Mouse (Mus musculus) left cerebral cortex, adult 9 months (tissue): ENCODE data around the gene Ccno.
"Not testable (repeated sequence)": the region's sequence is repeated elsewhere in the genome, so short reads cannot be mapped to it uniquely, and the experiment has no call there.

ENCODE experiments used
- DNase-seq, 2 experiments: peaks; one replicate each; pipeline ENCODE4 v3.0.0; 2022; ENCODE audit warnings: low spot score in 2 of 2

Gene Ccno

DNA sequence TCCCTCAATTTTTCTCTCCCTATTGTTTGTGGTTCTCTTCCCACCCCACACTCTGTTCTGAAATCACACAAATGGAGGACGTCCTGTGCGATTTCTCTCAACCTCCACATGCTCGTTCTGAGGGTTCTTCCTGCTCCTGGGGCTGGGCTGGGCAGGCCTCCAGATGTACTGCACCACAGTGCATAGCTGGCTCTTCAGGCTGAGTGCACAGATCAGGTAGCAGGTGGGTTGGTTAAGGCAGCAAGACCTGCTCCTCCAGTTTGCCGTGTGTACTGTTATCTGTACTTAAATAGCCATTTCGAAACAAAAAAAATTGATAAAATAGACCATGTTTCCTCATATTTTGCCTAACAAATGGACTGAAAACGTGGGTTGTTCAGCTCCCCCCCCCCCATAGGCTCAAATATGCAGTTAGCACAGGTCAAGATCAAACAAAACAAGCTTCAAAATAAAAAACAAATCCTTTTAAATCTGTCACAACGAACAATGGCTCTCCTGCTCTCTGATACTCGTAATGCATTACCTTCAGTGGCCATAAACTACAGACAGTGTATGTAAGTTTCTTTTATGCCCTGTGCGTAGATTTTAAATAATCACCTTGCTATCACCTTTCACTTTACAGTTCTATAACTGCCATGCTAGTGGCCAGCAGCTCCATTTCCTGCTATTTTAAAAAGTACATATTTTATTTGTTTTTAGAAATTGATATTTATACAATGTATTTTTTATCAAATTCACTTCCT lies 13.1 kb downstream of the Ccno start:
- no peak for DNase-seq

DNA sequence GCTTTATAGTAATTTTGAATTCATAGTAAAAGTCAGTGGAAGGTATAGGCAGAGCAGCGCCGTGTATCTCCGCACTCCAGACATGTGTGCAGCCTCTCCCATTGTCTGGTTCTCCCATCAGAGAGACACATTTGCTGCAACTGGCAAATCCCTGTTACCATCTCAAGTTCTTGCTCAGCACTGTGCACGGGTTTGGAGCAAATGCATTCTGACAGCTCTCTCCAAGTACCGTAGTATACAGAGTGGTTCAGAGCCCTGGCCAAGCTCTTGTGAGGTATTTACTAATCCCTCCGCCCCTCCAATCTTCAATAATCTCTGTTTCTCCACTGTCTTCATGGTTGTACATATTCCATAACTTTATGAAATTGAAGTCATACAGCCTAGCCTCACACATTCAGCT lies 25.1 kb downstream of the Ccno start:
- DNase-seq: no peak

DNA sequence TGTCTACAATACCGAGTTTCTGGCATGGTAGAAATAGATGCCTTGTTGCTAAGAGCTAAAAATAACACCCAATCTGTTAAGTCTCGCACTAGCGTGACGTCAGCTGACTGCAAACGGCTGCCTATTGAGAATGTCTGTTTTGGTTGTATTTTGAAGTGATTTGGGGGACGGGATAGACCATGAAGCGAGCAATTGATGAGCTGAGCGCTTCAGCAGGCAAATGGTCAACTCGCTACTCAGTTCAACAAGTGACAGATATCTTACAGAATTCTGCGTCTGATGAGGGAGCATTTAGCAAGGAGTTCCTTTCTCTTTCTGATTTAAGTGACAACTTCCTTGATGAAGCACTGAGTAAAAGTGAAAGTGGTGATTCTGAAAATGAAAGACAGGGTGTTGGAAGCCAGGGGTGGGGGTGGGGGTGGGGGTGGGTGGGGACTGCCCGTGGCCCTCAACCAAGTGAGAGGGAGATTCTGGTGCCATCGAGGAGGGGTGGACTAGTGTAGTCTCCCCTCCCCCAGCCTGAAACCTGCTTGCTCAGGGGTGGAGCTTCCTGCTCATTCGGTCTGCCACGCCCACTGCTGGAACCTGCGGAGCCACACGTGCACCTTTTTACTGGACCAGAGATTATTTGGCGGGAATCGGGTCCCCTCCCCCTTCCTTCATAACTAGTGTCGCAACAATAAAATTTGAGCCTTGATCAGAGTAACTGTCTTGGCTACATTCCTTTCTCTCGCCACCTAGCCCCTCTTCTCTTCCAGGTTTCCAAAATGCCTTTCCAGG lies 25.8 kb downstream of the Ccno start:
- DNase-seq: not testable (repeated sequence)

DNA sequence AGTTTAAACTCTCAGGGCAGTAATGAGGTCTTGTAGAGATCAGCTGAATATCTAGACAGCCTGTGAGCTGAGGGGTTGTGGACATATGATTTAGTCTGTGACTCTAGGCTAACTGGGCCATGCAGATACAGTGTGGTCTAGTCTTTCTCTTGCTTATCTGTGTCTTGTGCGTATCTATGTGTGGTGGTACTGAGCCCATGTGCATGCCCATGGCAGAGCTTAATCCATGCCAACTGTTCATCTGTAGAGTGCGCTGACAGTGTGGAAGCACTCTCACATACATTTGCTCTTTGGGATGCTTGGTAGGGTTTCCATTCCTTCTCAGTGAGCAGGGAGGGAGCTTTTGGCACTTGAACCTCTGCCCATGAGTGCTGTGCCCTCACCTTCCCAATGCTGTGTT lies 33.9 kb downstream of the Ccno start:
- no peak for DNase-seq

DNA sequence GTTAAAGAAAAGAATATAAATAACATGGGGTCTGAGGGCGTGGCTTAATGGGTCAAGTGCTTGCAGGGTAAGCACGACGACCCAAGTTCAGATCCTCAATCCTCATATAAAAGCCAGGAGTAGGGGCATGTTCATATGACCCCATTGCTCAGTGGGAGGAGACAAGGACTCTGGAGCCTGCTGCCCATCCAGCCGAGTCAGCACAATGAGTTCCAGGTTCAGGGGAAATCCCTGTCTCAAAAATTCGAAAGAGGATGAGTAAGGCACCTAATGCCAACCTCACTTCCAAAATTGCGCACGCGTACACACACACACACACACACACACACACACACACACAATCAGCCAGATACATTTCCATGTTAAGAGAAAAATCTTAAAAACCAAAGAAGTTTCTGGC lies 34.9 kb downstream of the Ccno start:
- DNase-seq: no peak

DNA sequence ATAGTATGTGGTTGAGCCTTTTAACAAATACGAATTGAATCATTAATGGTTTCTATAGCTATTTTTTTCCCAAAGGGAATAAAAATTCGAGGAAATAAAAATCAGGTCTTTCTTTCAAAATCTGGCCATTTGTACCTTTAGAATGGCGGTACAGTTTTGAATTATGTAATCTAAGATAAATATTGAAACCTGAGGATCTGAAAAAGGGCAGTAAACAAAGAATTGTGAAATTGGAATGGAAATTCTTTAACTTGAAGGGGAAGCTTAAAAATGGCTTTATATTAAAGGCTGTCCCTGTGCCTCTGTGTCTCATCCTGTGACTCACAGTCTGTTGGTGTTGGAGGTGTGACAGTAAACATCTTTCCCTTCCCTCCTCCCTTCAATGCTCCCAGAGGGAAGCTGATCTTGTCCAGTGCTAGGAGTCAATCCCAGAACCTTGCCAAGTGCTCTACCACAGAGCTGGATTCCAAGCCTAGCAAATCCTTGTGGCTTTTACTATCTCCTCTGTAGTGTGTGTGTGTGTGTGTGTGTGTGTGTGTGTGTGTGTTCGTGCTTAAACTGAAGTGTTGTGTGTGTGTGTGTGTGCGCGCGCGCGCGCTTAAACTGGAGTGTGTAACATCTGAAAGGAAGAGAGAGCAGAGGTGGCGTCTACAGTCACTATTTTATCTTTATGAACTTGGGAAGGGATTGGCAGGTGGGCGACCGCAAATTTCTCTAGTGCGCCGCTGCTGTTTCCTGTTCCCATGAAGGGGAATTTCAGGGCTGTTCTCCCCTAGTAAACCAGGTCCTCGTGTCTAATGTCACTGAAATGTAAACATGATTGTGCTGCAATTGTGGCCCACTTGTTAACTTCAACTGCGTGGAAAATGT lies 35.9 kb downstream of the Ccno start:
- DNase-seq: no peak

DNA sequence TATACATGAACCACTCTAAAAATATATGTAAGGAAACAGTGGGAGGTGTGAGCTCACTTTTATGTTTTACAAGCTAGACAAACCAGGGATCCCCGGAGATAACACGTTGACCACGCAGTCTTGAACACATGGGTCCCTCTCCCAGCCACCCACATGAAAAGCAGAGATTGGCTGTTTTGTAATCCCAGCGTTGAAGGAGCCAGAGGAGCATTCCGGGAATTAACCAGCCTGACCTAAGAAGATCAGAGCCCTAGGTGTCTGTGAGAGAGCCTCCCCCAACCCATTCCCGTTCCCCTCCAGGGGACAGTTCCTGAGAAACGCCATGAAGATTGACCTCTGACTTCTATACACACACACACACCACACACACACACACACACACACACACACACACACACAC lies 43.7 kb downstream of the Ccno start:
- peak in 1 of 2 experiments; percentile 13 for DNase-seq

DNA sequence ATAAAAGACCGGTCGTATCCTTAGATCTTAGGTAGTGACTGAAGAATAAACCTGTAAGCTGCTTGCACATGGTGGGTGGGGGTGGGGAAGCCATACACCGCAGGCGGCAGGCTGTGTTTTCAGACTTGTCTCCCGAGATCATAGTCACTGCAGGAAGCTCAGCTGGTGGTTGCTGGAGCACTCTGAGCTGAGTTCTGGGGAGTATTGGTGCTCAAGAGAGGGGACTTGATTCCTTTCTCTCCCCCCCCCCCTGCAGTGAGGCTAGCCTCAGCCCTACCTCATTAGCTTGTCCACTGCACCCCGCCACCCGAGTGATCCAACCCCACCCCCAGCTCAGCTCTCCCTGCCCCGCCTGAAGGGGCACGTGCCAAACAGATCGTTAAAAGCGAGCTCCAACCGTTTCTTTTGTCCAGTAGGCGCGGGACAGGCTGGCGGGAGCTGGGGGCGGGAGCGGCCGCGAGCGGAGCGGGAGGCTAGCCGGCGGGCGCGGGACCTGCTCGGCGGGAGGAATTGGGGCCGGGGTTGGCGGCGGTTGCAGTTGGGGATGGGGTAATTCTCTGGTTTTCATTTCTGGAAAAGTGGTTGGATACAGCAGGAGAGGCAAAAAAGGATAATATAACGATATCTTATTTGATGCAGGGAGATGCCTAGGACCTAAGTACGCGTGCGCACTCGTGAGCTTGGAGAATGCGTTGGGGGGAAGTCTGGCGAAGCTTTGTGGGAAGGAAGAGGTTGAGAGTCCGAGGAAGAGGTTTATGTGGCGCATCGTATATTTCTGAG lies 44.4 kb downstream of the Ccno start:
- peak in 1 of 2 experiments; percentile 36 for DNase-seq

DNA sequence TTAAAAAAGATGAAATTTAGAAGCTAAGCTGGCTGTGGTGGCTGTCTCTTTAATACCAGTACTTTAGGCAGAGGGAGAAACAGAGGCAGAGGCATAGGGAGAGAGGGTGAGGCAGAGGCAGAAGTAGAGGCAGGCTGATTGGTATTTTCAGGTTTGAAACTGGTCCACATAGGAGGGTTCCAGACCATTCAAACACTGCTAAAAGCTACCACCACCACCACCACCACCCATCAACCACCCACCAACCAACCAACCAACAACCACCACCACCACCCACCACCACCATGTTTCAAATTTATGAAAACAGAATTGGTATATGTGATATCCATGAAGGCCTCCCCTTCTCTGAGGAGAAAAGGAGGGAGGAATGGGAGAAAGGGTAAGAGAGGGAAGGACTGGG lies 45.2 kb downstream of the Ccno start:
- DNase-seq: no peak

DNA sequence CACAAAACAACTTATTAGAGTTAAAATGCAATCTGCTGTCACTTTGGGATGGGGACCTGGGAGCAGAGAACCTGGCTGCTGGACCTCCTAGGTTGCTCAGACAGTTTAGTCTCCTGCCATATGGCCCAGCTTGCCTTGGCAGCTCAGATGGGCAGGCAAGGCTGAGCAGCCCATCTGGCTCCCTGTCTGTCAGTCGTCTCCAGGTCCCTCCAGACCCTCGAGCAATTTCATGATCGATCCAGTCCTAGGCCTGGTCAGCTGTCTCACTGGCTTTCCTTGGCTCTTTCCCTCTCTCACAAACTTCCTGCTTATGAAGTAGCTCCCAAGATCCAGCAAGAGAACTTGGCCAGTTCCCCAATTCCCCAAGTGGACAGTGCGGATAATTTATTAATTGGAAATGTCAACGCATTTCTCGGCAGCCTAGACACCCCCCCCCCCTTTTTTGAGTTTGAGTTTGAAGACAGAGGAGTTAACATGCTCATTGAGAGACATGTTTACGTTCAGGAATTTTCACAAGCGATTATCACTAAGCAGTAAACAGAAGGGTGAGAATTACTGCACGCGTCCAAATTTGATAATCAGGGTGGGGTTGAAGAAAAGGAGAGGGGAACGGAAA lies 46.8 kb downstream of the Ccno start:
- no peak for DNase-seq

DNA sequence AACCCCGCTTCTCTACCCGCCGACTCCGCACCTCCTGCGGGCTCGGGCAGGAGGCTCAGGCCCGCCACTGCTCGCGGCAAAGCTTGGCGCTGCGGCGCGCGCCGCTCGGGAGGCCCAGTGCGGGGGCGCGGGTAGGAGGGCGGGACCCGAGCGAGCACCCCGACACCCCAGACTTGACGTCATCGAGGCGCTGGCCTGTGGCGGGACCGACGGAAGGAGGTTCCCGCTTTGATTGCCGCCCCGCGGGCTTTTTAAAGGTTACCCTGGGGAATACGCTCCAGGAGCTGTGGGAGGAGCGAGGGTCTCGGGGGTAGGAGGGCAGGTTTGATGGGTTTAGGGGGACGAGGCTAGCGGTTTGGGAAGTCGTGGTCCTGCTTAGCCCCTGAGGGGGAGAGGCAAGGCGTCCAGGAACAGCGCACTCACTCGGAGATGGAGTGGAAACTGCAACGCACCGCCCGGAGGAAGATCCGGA lies 47.4 kb downstream of the Ccno start, which contains the start of gene Cdc20b:
Cdc20b (plus strand) TSS at position 162 of the 472 bp plus-strand sequence.
- peak in 1 of 2 experiments; percentile 25 for DNase-seq

DNA sequence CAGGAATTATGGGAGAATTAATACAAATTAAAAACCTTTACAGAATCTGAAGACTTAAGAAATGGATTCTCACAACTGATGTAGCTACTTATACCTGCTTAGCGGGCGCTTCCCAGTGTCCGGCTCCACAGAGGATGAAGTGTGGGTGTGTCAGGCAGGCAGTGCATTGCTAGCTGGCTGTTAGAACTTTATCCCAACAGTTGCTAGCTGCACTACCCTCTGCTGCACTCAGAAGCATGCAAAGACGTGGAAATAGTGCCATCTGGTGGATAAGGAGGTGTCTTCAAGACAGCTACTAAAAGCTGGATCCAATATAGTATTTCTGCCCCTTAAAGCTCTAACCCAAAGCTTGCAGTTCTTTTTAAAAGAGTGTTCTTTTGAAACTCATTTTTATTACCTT lies 48.2 kb downstream of the Ccno start:
- DNase-seq: peak; percentile 39 to 81
